Mouse (Mus musculus) cerebellum, adult 9-11 months (tissue): ENCODE measurements around the gene Apbb1ip.
"Not testable (repeated sequence)": the region's sequence is repeated elsewhere in the genome, so short reads cannot be mapped to it uniquely, and the experiment has no call there.

ENCODE experiments used
- DNase-seq: peaks from one replicate; pipeline ENCODE4 v3.0.0; 2022

Gene Apbb1ip

DNA sequence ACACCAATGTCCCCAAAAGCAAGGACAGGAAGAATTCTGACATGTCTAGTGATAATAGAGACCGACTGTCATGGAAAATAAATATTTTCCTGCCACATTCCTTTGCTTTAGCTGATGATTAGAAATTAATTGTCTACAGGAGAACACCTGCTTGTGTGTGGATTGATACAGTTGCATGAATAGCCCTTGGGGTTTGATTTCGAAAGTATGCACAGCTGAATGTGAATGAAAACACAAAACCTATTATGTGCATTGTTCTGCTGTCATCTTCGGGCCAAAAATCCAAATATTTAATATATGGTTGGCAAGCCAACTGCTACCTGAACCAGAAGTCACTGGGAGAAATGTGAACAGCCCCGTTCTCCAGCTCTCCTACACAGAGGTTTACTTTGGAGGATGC is 78.0 kb downstream of the Apbb1ip start:
- no peak for DNase-seq

DNA sequence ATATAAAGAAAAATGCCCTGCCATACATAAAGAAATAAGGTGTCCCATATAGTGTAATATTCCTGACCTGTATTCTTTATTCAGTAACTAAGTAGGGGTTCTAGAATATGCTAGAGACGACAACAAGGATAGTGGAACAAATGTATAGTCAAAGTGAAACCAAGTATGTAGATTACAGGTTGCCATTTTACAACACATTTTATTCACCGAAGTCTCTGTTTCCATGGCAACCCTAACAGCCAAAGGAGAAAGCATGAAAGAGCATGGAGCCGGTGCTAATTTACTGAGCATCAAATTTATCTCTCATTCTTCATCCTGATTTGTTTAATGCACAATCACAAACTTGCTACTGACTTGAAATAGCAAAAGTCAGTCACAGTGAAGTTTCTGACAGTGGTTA is 83.6 kb downstream of the Apbb1ip start:
- DNase-seq: no peak

DNA sequence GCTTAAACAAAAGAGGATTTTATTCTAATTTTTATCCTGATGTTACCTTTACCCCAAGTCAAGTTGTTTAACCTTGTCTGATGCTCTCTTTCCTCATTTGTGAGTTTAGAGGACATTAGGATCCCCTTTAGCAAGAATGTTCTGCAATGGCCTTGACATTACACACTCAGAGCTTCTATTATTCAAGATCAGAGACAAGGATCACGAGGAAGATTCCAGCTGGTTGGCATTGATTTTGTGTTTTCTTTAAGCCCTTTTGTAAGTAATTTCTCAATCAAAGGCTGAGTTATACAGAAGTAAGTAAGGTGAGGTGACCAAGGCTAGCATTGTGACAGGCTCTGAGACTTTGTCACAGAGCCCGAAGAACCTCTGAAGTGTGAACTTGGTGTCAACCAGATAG is 88.3 kb downstream of the Apbb1ip start:
- DNase-seq: no peak

DNA sequence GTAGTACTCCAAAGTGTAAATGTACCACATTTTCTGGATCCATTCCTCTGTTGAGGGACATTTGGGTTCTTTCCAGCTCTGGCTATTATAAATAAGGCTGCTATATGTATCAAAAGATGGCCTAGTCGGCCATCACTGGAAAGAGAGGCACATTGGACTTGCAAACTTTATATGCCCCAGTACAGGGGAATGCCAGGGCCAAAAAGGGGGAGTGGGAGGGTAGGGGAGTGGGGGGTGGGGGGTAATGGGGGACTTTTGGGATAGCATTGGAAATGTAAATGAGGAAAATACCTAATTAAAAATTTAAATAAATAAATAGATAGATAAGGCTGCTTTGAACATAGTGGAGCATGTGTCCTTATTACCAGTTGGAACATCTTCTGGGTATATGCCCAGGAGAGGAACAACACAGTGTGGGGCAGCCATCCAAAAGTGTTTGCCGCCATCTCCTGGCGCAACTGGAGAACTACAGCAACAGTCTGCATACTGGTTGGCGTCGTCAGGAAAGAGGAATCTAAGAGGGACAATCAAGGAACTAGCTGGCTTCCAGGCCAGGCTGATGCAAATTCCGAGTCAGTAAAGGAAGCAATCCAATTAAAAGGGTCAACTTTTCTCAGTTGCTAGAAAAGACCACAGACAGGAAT is 90.6 kb downstream of the Apbb1ip start:
- peak; percentile 43 for DNase-seq

DNA sequence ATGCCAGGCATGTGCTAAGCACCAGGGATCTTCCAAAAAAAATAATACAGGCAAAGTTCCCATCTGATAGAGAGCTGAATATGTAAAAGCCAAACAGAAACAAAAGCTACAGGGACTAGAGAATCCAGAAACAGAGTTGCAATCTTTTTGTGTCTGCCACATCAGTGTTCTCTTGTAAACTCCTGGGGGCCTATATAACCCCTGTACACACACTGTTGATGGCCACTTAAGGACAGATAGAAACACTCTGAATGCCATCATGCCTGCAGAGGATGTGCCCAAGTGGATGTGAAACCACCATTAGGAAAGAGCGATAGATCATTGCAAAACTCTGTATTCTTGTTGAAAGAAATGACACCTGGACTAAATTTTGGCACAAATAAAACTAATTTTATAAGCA is 91.9 kb downstream of the Apbb1ip start:
- no peak for DNase-seq

DNA sequence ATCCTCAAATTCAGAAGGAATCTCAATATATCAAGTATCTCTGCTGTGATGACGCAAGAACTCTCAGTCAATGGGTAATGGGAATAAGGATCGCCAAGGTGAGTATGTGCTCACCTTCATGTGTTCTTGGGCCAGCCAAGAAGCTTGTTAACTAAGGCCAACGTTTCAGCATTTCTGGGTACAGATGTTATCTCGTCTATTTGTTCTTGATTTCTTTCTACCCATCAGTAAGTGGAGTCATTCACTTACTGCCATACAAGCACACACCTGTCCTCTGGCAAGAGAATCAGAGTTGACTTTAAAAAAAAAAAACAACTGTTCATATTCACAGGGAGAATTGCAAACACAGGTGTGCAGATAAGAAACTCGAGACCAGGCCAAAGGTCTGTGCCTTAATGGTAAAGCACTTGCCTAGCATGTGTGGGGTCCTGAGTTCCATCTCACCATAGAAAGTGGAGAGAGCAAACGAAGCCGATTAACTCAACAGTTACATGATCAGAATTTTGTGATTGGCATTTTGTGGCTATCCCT is 93.1 kb downstream of the Apbb1ip start:
- no peak for DNase-seq

DNA sequence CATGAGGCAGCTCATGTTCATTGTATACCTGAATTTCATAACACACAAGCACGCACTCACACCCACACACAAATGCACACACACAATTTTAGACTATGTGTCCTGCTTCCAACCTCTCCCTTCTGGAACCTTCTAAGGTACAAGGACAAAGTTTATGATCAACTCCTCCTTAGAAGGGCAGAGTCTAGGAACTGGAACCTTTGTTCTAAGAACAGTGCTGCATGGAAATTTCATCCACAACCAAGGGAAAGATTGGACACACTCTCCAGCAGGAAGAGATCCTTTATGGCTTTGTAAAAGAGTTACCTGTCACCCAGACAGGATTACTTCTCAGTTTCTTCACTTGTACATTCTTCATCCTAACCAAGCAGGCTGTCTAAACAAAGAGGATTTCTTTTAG is 99.3 kb downstream of the Apbb1ip start:
- no peak for DNase-seq

DNA sequence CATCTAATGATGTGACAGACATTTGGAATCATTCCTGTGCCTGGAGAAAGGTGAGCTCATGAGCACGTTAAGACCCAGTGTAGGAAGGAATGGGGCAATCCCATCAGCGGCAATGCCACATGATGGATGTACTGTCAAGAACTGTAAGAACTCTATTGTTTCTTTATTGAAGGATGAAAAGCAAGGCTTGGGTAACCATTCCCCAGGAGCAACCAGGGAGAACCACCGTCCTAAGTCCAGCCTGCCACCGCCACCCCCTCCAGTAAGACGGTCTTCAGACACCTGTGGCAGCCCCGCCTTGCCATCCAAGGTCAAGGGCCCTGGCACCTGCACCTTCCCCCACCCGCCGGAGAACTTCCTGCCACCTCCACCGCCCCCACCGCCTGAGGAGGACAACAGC is 100.7 kb downstream of the Apbb1ip start:
- no peak for DNase-seq

DNA sequence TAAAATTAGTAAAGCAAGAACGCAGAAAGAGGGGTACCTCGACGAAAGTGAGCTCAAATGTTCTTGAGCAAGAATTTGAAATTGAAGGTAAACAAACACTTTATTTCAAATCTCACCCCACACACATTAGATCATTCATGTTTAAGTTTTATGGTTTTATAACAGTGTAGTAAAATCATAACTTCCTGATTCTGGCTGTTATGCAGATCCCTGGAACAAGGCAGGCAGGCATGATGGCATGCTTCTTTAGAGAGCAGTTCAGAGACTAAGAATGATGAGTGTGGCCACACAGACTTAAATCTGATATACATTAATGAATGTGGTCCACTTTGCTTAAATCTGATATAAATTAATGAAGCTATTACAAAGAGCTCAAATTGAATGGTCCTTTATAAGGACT is 102.7 kb downstream of the Apbb1ip start:
- no peak for DNase-seq

DNA sequence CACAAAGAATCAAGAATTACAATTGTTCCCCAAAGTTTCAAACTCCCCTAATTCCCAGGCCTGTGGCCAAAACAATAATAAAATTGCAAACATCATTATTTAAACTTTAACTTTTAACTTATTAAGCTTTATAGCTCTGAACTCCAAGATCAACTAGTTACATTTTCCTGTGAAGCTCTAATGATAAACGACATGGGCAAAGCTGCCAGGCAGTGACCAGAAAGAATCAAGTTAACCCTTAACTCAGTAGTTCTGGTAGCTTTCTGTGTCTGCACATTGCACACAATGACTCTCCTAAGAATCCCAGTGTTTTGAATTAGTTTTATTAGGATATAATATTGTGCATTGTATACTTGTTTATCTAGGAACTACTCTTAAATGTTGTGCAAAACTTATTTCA is 104.9 kb downstream of the Apbb1ip start:
- DNase-seq: no peak

DNA sequence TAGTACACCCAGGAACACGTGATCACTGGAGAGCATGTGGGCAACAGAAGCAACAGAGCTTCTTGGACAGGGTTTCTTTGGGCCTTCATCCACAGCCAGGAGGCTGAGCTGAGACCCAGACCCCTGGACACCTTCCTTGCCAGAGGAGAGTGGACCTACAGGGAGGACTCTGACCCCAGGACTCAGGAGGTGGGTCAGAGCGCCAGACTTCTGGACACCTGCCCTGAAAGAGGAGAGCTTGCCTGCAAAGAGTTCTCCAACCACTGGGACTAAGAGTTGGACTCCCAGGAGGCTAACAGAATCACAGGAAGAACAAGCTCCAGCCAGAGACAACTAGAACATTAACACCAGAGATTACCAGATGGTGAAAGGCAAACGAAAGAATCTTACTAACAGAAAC is 106.8 kb downstream of the Apbb1ip start:
- not testable (repeated sequence) for DNase-seq

DNA sequence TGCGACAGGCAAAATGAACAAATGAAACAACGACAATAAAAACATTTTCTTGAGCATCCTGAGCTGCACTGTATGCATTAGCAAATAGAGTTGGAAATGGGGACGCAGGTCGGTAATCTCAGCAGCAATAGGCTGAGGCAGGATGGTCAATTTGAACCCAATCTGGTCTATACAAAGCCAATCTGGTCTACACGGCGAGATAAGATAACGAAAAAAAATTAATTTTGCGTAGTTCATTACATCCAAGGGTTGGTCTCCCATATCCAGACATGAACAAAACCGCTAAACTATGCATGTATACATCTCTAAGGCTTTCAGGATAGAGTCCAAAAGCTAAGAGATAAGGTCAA is 121.0 kb downstream of the Apbb1ip start:
- DNase-seq: no peak

DNA sequence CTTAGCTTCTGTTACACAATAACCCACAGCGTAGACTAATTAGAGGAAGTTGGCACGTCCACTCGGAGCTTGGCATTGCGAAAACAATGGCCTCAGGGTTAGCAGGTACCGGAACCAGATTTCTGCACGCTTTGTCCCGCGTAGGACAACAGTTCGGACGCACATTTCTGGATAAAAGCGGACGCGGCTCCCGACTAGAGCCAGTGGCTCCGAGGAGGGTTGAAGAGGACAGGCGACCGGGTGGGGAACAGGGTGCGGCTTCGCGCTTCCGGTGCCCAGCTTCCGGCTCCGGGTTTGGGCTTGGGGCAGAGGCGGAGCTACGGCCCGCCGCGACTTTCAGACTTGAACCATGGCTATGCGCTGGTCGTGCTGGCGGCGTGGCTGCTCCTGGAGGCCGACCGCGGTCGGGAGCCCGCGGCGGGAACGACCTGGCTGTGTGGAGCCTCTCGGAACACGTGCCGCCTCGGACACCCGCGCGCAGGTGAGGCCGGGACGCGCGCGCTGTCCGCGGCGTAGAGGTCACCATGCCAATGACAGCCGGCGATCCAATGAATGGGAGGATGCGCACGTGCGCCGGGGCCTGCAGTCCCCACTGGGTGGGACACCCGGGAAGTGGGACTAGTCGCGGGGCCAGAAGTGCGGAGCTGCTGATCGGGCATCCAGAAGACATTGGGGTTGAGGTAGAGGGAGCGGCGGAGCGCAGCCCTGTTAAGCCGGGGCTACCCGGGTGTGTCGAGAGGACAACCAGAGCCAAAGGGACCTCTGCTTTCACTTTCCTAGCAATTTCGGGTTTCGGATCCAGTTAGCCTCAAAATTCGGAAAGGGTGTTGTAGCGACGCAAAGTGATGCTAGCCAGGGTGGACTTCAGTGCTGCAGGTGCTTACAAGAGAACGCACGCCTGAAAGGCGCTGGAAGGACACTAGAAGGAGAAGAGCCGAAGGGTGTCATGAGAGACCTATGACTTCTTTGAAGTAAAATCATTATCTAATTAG is 121.7 kb downstream of the Apbb1ip start, which contains the start of gene Pdss1:
Gene Pdss1, plus strand, starts transcription at position 241 of the 992 bp plus-strand sequence.
- peak; percentile 95 for DNase-seq

DNA sequence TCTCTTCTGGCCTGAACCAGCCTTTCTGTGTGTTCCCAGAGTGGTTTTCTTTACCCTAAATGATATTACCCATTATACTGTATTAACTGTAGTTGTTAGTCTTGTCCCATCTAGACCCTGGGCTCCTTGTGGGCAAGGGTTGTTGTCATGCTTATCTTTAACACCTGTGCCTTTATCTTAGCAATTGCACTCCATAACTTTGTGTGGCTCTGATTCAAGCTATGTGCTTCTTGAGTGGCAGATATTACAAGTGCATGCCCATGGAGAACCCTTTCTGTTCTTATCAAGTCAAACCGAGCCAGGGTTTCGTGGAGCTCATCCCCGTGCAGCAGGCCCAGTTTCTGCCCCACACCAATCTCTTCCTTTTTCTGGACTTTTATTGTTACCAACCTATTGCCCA is 130.1 kb downstream of the Apbb1ip start:
- no peak for DNase-seq

DNA sequence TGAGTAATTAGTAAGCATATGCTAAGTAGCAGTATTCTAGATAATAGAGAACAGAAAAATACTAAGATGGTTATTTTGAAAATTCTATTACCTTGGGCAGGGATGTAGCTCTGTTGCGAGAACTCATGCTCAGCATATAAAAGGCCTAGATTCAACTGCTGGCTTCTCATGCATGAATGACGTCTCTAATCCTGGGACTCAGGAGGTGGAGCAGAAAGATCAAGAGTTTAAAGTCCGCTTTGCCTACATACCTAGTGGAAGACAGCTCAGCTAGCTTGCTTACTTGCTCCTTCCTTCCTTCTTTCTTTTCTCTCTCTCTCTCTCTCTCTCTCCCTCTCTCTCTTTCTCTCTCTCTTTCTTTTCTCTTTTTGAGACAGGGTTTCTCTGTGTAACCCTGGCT is 140.5 kb downstream of the Apbb1ip start:
- no peak for DNase-seq

DNA sequence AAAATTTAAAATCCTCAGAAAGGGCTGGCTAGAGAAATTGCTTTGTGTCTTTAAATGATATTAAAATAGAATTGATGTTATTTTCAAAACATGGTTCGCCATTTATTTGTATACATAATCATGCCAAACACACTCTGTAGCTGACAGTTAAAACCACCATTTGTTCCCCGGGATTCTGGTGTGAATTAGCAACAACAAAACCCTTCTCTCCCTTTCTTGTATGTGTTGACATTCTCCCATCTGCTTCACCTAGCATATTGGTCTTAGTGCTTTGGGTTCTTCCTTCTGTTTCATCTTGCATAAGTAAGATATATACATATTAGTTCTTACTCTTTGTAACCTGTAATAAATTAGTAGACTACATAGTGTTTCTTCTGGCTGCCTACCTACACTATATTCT is 144.8 kb downstream of the Apbb1ip start:
- DNase-seq: no peak
